Mouse (Mus musculus): ENCODE data around the gene Fbxw7. TPM values are rescaled to one million over a fixed set of nuclear protein-coding genes. Genes with fewer than 3 reads are reported as not detected.
A peak's percentile ranks its signal among the peaks of the same experiment; 100 is the strongest.

Gene Fbxw7
- total and polyA plus RNA-seq, 3 experiments = 28.5 to 31.3 (median 29.8) TPM

DNA sequence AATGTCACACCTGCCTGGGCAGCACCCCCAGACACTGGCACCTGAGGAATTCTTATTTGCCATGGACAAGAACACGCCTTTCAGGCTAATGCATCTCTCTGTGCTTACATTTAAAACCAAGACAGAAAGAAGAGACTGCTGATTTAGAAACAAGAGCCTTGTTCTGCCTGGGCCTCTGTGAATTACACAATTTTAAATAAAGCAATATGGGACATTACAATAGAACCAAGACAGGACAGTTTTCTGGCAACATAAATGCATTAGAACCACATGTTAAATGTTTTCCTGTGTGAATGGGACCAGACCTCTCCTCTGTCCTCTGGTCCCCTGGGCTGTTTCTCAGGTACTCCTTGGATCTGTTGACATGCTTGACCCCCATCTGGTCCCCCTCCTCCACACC lies 39.0 kb upstream of the Fbxw7 start:
- no peaks in the 10 kb centered on the region for H3K27me3 ChIP-seq (replicated peaks)
- dilution Hi-C loops (cut with MboI; ENCODE audit: extremely low pct_ligation_motif_present, extremely low pct_unique_long_range_greater_than_20kb, low sequenced_read_pairs) (no loop called here), in situ Hi-C loops (cut with MboI; ENCODE audit: low pct_ligation_motif_present, low pct_unique_long_range_greater_than_20kb, low sequenced_read_pairs) (no loop called here)
- no peak overlapping the region for H3K4me2 ChIP-seq (ENCODE audit: insufficient read depth, low read depth, poor library complexity, severe bottlenecking)
- H3K79me2 ChIP-seq (replicated peaks; ENCODE audit: control insufficient read depth, extremely low read depth, insufficient read depth, poor library complexity, severe bottlenecking) = no peaks in the 10 kb centered on the region
- no peak overlapping the region for H3K27ac ChIP-seq (ENCODE audit: insufficient read depth, low read depth)
- H3K9ac ChIP-seq (ENCODE audit: insufficient read depth, low read depth) = no peak overlapping the region
- no peak for DNase-seq (ENCODE audit: extremely low read depth)
- no peaks in the 10 kb centered on the region for H3K9me3 ChIP-seq (replicated peaks; ENCODE audit: low read length)
- peaks cover 2 to 6% of the 10 kb centered on the region in 2 experiments; a peak in 2 of 4 replicates for H3K4me1 ChIP-seq (ENCODE audit: control insufficient read depth in 1 of 2, insufficient read depth in 2 of 2)
- no peak overlapping the region for H3K4me3 ChIP-seq (replicated peaks in 1 of 3; ENCODE audit: low read depth in 2 of 3, low read length in 2 of 3, poor library complexity in 1 of 3)
- TF ChIP-seq MAX (IDR thresholded peaks at IDR 0.05; ENCODE audit: low read length) (no peak), SIN3A (IDR thresholded peaks at IDR 0.05; ENCODE audit: low read length) (no peak), TBP (conservative IDR thresholded peaks at IDR 0.05; ENCODE audit: low read depth, low read length) (no peak), GABPA (IDR thresholded peaks at IDR 0.05; ENCODE audit: insufficient replicate concordance, low read depth, low read length) (no peak), MYC (IDR thresholded peaks at IDR 0.05; ENCODE audit: low read depth, low read length) (no peak), CHD1 (IDR thresholded peaks at IDR 0.05; ENCODE audit: low read depth, low read length) (no peak), ZKSCAN1 (IDR thresholded peaks at IDR 0.05; ENCODE audit: borderline replicate concordance, low read depth, low read length) (no peak), NELFE (IDR thresholded peaks at IDR 0.05; ENCODE audit: low read depth, low read length) (no peak), ETS1 (conservative IDR thresholded peaks at IDR 0.05; ENCODE audit: low read depth, low read length) (no peak)
- H3K36me3 ChIP-seq (replicated peaks in 1 of 2; ENCODE audit: control insufficient read depth in 1 of 2, insufficient read depth in 1 of 2, low read length in 1 of 2) = no peaks in the 10 kb centered on the region

DNA sequence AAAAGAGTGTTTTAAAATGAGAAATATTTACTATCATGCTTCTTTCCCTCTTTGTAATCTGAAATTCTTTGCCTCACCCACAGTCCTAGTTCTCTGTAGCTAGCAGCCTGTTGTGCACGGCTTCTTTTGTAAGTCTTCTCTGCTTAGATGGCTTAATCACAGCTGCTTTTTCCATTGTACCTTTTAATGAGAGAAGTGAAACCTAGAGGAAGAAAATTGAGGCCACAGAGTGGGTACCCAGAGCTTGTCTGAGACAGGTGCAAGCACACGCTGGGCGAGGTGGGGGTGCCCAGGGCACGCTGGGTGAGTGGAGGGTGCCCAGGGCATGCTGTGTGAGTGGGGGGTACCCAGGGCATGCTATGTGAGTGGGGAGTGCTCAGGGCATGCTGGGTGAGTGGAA lies 27.2 kb upstream of the Fbxw7 start:
- H3K36me3 ChIP-seq (replicated peaks in 1 of 2; ENCODE audit: control insufficient read depth in 1 of 2, insufficient read depth in 1 of 2, low read length in 1 of 2) = no peaks in the 10 kb centered on the region
- dilution Hi-C loops (cut with MboI; ENCODE audit: extremely low pct_ligation_motif_present, extremely low pct_unique_long_range_greater_than_20kb, low sequenced_read_pairs) (no loop called here), in situ Hi-C loops (cut with MboI; ENCODE audit: low pct_ligation_motif_present, low pct_unique_long_range_greater_than_20kb, low sequenced_read_pairs) (no loop called here)
- H3K27me3 ChIP-seq (replicated peaks) = no peaks in the 10 kb centered on the region
- H3K9ac ChIP-seq (ENCODE audit: insufficient read depth, low read depth) = no peak overlapping the region
- H3K79me2 ChIP-seq (replicated peaks; ENCODE audit: control insufficient read depth, extremely low read depth, insufficient read depth, poor library complexity, severe bottlenecking) = no peaks in the 10 kb centered on the region
- no peak overlapping the region for H3K4me3 ChIP-seq (replicated peaks in 1 of 3; ENCODE audit: low read depth in 2 of 3, low read length in 2 of 3, poor library complexity in 1 of 3)
- H3K9me3 ChIP-seq (replicated peaks; ENCODE audit: low read length) = peaks cover 3% of the 10 kb centered on the region
- H3K4me1 ChIP-seq (ENCODE audit: control insufficient read depth in 1 of 2, insufficient read depth in 2 of 2) = peaks cover 4 to 12% of the 10 kb centered on the region in 2 experiments
- no peak overlapping the region for H3K27ac ChIP-seq (ENCODE audit: insufficient read depth, low read depth)
- H3K4me2 ChIP-seq (ENCODE audit: insufficient read depth, low read depth, poor library complexity, severe bottlenecking) = no peak overlapping the region
- DNase-seq (ENCODE audit: extremely low read depth) = no peak
- TF ChIP-seq EP300 (IDR thresholded peaks at IDR 0.05; ENCODE audit: low read length) = peak; percentile 80
- TF ChIP-seq IRF4 (IDR thresholded peaks at IDR 0.05; ENCODE audit: low read depth, low read length) = peak; percentile 62
- no peak for TF ChIP-seq BHLHE40 (IDR thresholded peaks at IDR 0.05; ENCODE audit: low read depth, low read length)
- peak; percentile 47; the same call in 1 of the 2 replicates for TF ChIP-seq TCF12 (IDR thresholded peaks at IDR 0.05; ENCODE audit: low read depth, low read length)
- TF ChIP-seq RCOR1 (conservative IDR thresholded peaks at IDR 0.05; ENCODE audit: low read depth, low read length) = no peak
- no peak for TF ChIP-seq NRF1 (IDR thresholded peaks at IDR 0.05; ENCODE audit: low read depth, low read length)
- TF ChIP-seq MYC (IDR thresholded peaks at IDR 0.05; ENCODE audit: low read depth, low read length) = 0 out of 2 replicates have a peak, but pooled peaks have one; percentile 12
- TF ChIP-seq GABPA (IDR thresholded peaks at IDR 0.05; ENCODE audit: insufficient replicate concordance, low read depth, low read length) = no peak

All from CH12.LX (cell line).